Mouse (Mus musculus) liver, adult 2 months (tissue): ENCODE measurements at regions not wholly inside any gene's neighbourhood (a gene's known extent, or its start where the extent isn't known, plus 50 kb on each side); places are given as distances from the start of the nearest gene placed in this dataset.

Experiments
- DNase-seq: peaks from one replicate; pipeline ENCODE4 v3.0.0-alpha.2; 2011; ENCODE audit warnings: low read depth, low spot score; ENCODE audit errors: extremely low read depth
- H3K27ac ChIP-seq: fragments of 200-500 bp; replicated peaks from 2 replicates; pipeline ENCODE4 v1.5.1; 2012; ENCODE audit warnings: low read depth, mild to moderate bottlenecking, control low read depth, inconsistent platforms, low read length; ENCODE audit not compliant: insufficient read depth
- H3K27me3 ChIP-seq: fragments of 200-500 bp; 2 replicates; pipeline ENCODE4 v1.6.1; 2012; ENCODE audit warnings: mild to moderate bottlenecking, moderate library complexity, low read length, inconsistent platforms; ENCODE audit not compliant: control insufficient read depth, insufficient read depth
- H3K36me3 ChIP-seq: fragments of 200-500 bp; 2 replicates; pipeline ENCODE4 v1.6.1; 2012; ENCODE audit warnings: low read length, inconsistent platforms; ENCODE audit not compliant: control insufficient read depth, insufficient read depth
- H3K4me1 ChIP-seq: fragments of 200-500 bp; 2 replicates; pipeline ENCODE4 v1.6.1; 2011; ENCODE audit warnings: low read length; ENCODE audit not compliant: control insufficient read depth, insufficient read depth
- H3K4me3 ChIP-seq: fragments of 200-500 bp; 2 replicates; pipeline ENCODE4 v1.5.1; 2011; ENCODE audit warnings: low read depth, mild to moderate bottlenecking, control low read depth, low read length, moderate library complexity; ENCODE audit not compliant: insufficient read depth
- H3K79me2 ChIP-seq: fragments of 200-500 bp; 2 replicates; pipeline ENCODE4 v1.6.1; 2012; ENCODE audit warnings: inconsistent platforms, mild to moderate bottlenecking, low read length, moderate library complexity; ENCODE audit not compliant: control insufficient read depth, insufficient read depth
- H3K9ac ChIP-seq: fragments of 200-500 bp; 2 replicates; pipeline ENCODE4 v1.6.1; 2012; ENCODE audit warnings: low read depth, mild to moderate bottlenecking, control low read depth, inconsistent platforms, low read length
- CTCF ChIP-seq: fragments of 200-500 bp; IDR thresholded peaks from 2 replicates; pipeline ENCODE4 v1.5.1; 2011; ENCODE audit warnings: low read depth, low read length, control low read depth
- POLR2A ChIP-seq: fragments of 200-500 bp; IDR thresholded peaks from 2 replicates; pipeline ENCODE4 v1.6.1; 2011; ENCODE audit warnings: low read length, control low read depth; ENCODE audit not compliant: insufficient read depth; ENCODE audit errors: extremely low read depth
- WGBS: fragments of 180-500 bp; shearing (Covaris S2); methylation state at CpG from one replicate; pipeline ENCODE4 v1.1.7; 2018; 5-methylcytosine and 5-hydroxymethylcytosine counted together

GRCm38 (mm10) chr12:106128944-106129724 lies 119.1 kb downstream of the Vrk1 start:
- H3K27ac ChIP-seq, result no peak overlapping the region
- 91% methylated on average over 23 of the region's 23 CpGs for WGBS
- H3K36me3 ChIP-seq, result no peaks in the 10 kb centered on the region
- H3K27me3 ChIP-seq, result no peaks in the 10 kb centered on the region
- H3K9ac ChIP-seq, result no peak overlapping the region
- H3K79me2 ChIP-seq, result no peaks in the 10 kb centered on the region
- no peak for TF ChIP-seq POLR2A
- no peak for TF ChIP-seq CTCF
- no peaks in the 10 kb centered on the region for H3K4me1 ChIP-seq
- H3K4me3 ChIP-seq, result no peak overlapping the region
- no peak for DNase-seq

DNA sequence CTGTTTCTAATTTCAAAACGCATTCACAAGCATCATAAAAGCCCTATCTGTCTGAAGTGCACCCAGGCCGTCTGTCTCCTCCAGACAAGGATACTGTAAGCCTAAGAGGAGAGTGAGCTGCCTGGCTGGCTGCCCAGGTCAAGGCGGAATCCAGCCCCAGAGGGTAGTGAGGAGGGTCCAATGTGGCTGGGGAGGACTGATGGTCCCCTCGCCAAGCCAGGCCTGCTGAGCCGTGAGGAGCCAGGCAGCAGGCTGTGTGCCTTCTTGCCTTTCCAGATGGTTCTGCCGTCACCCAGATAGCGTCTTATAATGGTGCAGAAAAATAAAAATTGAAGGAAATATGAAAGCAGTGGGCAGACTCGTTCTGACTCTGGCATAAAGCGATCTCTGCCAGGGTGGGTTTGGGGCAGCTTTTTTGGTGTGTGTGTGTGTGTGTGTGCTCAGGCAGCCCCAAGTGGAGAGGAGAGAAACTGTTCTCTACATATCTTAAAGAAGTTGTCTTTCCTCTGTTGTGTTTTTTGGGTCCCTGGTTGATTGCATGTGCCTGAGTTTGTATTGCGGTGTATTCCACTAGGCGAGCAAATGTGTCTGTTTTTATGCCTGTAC lies 120.1 kb downstream of the Vrk1 start:
- no peaks in the 10 kb centered on the region for H3K79me2 ChIP-seq
- H3K9ac ChIP-seq, result no peak overlapping the region
- TF ChIP-seq CTCF (no peak), POLR2A (no peak)
- no peaks in the 10 kb centered on the region for H3K4me1 ChIP-seq
- no peak overlapping the region for H3K27ac ChIP-seq
- no peaks in the 10 kb centered on the region for H3K36me3 ChIP-seq
- WGBS, result 80% methylated on average over 11 of the region's 11 CpGs
- DNase-seq, result no peak
- no peak overlapping the region for H3K4me3 ChIP-seq
- H3K27me3 ChIP-seq, result no peaks in the 10 kb centered on the region

DNA sequence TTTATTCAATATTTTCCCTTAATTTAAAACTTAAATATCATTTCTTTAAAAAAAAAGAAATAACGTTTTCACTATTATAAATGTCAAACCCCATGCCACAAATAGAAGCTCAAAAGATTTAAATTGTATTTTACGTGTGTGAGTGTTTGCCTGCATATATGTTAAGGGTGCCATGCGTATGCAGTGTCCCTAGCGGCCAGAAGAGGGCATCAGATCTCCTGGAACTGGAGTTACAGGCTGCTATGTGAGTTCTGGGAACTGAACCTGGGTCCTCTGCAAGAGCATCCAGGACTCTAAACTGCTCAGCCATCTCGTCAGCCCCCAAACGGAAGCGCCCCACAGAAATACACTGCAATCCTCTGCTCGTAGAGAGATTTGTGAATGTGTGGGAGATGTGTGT lies 122.7 kb downstream of the Vrk1 start:
- H3K4me3 ChIP-seq, result no peak overlapping the region

DNA sequence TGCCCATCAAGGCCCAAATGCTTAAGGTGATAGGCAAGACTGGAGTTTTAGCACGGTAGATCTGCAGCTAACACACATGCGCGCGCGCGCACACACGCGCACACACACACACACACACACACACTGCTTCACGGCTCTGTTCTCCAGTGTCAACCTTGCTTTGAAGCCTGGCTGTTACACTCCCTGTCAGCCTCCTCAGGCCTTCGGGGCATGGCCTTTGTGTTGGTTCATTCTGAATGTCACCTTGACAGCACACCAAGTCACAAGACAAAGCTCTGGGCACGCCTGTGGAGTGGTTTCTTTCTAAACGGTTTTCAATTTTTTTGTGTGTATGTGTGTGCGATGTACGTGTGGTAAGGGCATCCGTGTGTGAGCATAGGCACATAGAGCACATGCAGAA lies 128.4 kb downstream of the Vrk1 start:
- no peaks in the 10 kb centered on the region for H3K79me2 ChIP-seq
- no peak overlapping the region for H3K9ac ChIP-seq
- no peak overlapping the region for H3K27ac ChIP-seq
- WGBS, result 87% methylated on average over 15 of the region's 15 CpGs
- H3K4me1 ChIP-seq, result no peaks in the 10 kb centered on the region
- no peak for DNase-seq
- no peak overlapping the region for H3K4me3 ChIP-seq
- TF ChIP-seq POLR2A (no peak), CTCF (no peak)
- no peaks in the 10 kb centered on the region for H3K27me3 ChIP-seq
- no peaks in the 10 kb centered on the region for H3K36me3 ChIP-seq

More for the DNA sequence above, 122.7 kb downstream of the Vrk1 start:
- 85% methylated on average over 8 of the region's 8 CpGs for WGBS
- no peak for TF ChIP-seq CTCF
- no peak for TF ChIP-seq POLR2A
- Histone ChIP-seq H3K4me1 (no peaks in the 10 kb centered on the region), H3K27me3 (no peaks in the 10 kb centered on the region), H3K27ac (no peak overlapping the region), H3K36me3 (no peaks in the 10 kb centered on the region), H3K79me2 (no peaks in the 10 kb centered on the region), H3K9ac (no peak overlapping the region)
- no peak for DNase-seq

- H3K27me3 ChIP-seq, result no peaks in the 10 kb centered on the region
- TF ChIP-seq POLR2A (no peak), CTCF (no peak)
- H3K79me2 ChIP-seq, result no peaks in the 10 kb centered on the region
- H3K27ac ChIP-seq, result no peak overlapping the region
- no peak overlapping the region for H3K9ac ChIP-seq
- no peaks in the 10 kb centered on the region for H3K36me3 ChIP-seq
- H3K4me3 ChIP-seq, result no peak overlapping the region
- no peaks in the 10 kb centered on the region for H3K4me1 ChIP-seq
- DNase-seq, result no peak
- 83% methylated on average over 11 of the region's 11 CpGs for WGBS
These were observed 129.5 kb downstream of the Vrk1 start for GRCm38 (mm10) chr12:106139491-106139890.

- H3K27ac ChIP-seq, result no peak overlapping the region
- TF ChIP-seq POLR2A (no peak), CTCF (no peak)
- H3K4me1 ChIP-seq, result no peaks in the 10 kb centered on the region
- no peak for DNase-seq
- no peaks in the 10 kb centered on the region for H3K79me2 ChIP-seq
- H3K9ac ChIP-seq, result no peak overlapping the region
- H3K27me3 ChIP-seq, result no peaks in the 10 kb centered on the region
- WGBS, result 62% methylated on average over 5 of the region's 5 CpGs
- H3K4me3 ChIP-seq, result no peak overlapping the region
- H3K36me3 ChIP-seq, result no peaks in the 10 kb centered on the region
These were observed 129.9 kb downstream of the Vrk1 start for GRCm38 (mm10) chr12:106139927-106140326.
